ENCODE assay signal across 7 mouse cellular contexts in genomic region chr2:70660887-70661714, GRCm38 (mm10). TPM values are rescaled to one million over a fixed set of nuclear protein-coding genes. Genes with fewer than 3 reads are reported as not detected.
DNase-seq lines count a peak whose midpoint lies in the region; ATAC-seq lines count a peak whose summit lies in the region.

TSS of gene Gorasp2 (plus strand) at chr2:70661576.

- ATAC-seq in intestine, embryonic 16.5 days, result peak; percentile 95
- ATAC-seq in midbrain, embryonic 11.5 days (ENCODE audit: low FRiP score), result peak; percentile 97

- H3K9ac ChIP-seq in intestine, embryonic 16.5 days (ENCODE audit: low read depth, low read length), result peak within 1 kb of the TSS; percentile 96
- H3K9ac ChIP-seq in midbrain, embryonic 11.5 days (ENCODE audit: low read length), result peak within 1 kb of the TSS; percentile 86

- intact Hi-C loops in left cerebral cortex, postnatal 36 days (cut with DNase I), result no loop called here

- under 1% methylated on average over 64 of the region's 64 CpGs for WGBS in intestine, embryonic 16.5 days
- 1% methylated on average over 62 of the region's 64 CpGs for WGBS in midbrain, embryonic 11.5 days

- peak within 1 kb of the TSS; percentile 76 for H3K4me2 ChIP-seq in intestine, embryonic 16.5 days (ENCODE audit: low read depth, low read length)
- H3K4me2 ChIP-seq in midbrain, embryonic 11.5 days, result peak within 1 kb of the TSS; percentile 80

- no peaks in the 10 kb centered on the region for H3K9me3 ChIP-seq in intestine, embryonic 16.5 days (ENCODE audit: control insufficient read depth, low read length)
- no peaks in the 10 kb centered on the region for H3K9me3 ChIP-seq in midbrain, embryonic 11.5 days (ENCODE audit: control insufficient read depth, low read length)

- H3K27ac ChIP-seq in intestine, embryonic 16.5 days (ENCODE audit: low read length), result peak within 1 kb of the TSS; percentile 95
- peak within 1 kb of the TSS; percentile 74 for H3K27ac ChIP-seq in midbrain, embryonic 11.5 days (ENCODE audit: low read depth, low read length)

- DNase-seq in adrenal gland, adult 8-10 months, result peak; percentile 94
- DNase-seq in embryo, embryonic 9.5 days (ENCODE audit: extremely low spot score), result peak; percentile 93
- peak; percentile 87 to 96 for DNase-seq in gastrocnemius, postnatal 4 days (ENCODE audit: low spot score in 2 of 2)
- DNase-seq in left cerebral cortex, postnatal 36 days (ENCODE audit: low spot score in 2 of 2), result peak; percentile 97
- peak; percentile 100 for DNase-seq in midbrain, embryonic 11.5 days (ENCODE audit: low spot score, missing footprints)
- peak; percentile 95 for DNase-seq in skeletal muscle tissue, adult 2 months (ENCODE audit: low read depth, low spot score)

- peak within 1 kb of the TSS; percentile 93 for H3K4me3 ChIP-seq in intestine, embryonic 16.5 days (ENCODE audit: low read length)
- H3K4me3 ChIP-seq in midbrain, embryonic 11.5 days (ENCODE audit: low read depth, low read length), result peak within 1 kb of the TSS; percentile 72

- H3K27me3 ChIP-seq in intestine, embryonic 16.5 days (replicated peaks; ENCODE audit: control insufficient read depth, insufficient read depth, low read length), result no peaks in the 10 kb centered on the region
- no peaks in the 10 kb centered on the region for H3K27me3 ChIP-seq in midbrain, embryonic 11.5 days (ENCODE audit: control insufficient read depth, insufficient read depth, low read length)

- no peaks in the 10 kb centered on the region for H3K36me3 ChIP-seq in intestine, embryonic 16.5 days (ENCODE audit: control insufficient read depth, insufficient read depth, low read length)
- no peaks in the 10 kb centered on the region for H3K36me3 ChIP-seq in midbrain, embryonic 11.5 days (ENCODE audit: control insufficient read depth, insufficient read depth, low read length)

- peaks cover 14% of the 10 kb centered on the region for H3K4me1 ChIP-seq in intestine, embryonic 16.5 days (ENCODE audit: control insufficient read depth, insufficient read depth, low read length)
- peaks cover 7% of the 10 kb centered on the region for H3K4me1 ChIP-seq in midbrain, embryonic 11.5 days (ENCODE audit: control insufficient read depth, insufficient read depth, low read length)

RNA-seq across cellular contexts. Expression of gene Gorasp2, which starts in this region (rescaled TPM):
- 100 to 1,000 TPM; 112 to 131 (median 121) TPM for total RNA-seq in adrenal gland, adult 8-10 months (2022)
- total RNA-seq in gastrocnemius, postnatal 4 days (2021), result 10 to 100 TPM; 82.2 to 88.1 TPM
- 168 and 169 TPM in 2 replicates for polyA plus RNA-seq in intestine, embryonic 16.5 days (2015; fragmentation: Nextera tagmentation; extraction: Ambion mirVana)
- 10 to 100 TPM; 92.0 to 96.9 TPM for total RNA-seq in left cerebral cortex, postnatal 36 days (2021)
- polyA plus RNA-seq in midbrain, embryonic 11.5 days (2014; fragmentation: Nextera tagmentation; extraction: Ambion mirVana), result 142 and 151 TPM in 2 replicates

Comparison
In these comparisons a context has a peak if more than half of its experiments do, and no peak if none do; other contexts are left out.
1. Peak in every context shown above with its lines: DNase-seq, ATAC-seq, H3K4me3 ChIP-seq and H3K27ac ChIP-seq.